Mouse (Mus musculus) lung, adult 2 months (tissue): ENCODE data around the gene Pycard. TPM values are rescaled to one million over a fixed set of nuclear protein-coding genes. Genes with fewer than 3 reads are reported as not detected.
A peak's percentile ranks its signal among the peaks of the same experiment; 100 is the strongest.

ENCODE experiments used
- DNase-seq: peaks from one replicate; pipeline ENCODE4 v3.0.0; 2022
- H3K4me1 ChIP-seq: fragments of 200-500 bp; 2 replicates; pipeline ENCODE4 v1.6.1; 2011; ENCODE audit warnings: low read length; ENCODE audit not compliant: control insufficient read depth, insufficient read depth
- H3K4me3 ChIP-seq: fragments of 200-500 bp; replicated peaks from 2 replicates; pipeline ENCODE3; 2011; ENCODE audit warnings: low read depth, mild to moderate bottlenecking, control low read depth, low read length; ENCODE audit errors: extremely low read depth
- CTCF ChIP-seq: fragments of 200-500 bp; IDR thresholded peaks from 2 replicates; pipeline ENCODE4 v1.5.1; 2011; ENCODE audit warnings: mild to moderate bottlenecking, low read length, control low read depth; ENCODE audit not compliant: insufficient read depth
- POLR2A ChIP-seq: fragments of 200-500 bp; IDR thresholded peaks from 2 replicates; pipeline ENCODE4 v1.6.1; 2011; ENCODE audit warnings: low read depth, mild to moderate bottlenecking, control low read depth, low read length, borderline replicate concordance; ENCODE audit errors: extremely low read depth
- WGBS: fragments of 180-500 bp; shearing (Covaris S2); methylation state at CpG from one replicate; pipeline ENCODE4 v1.1.7; 2018; 5-methylcytosine and 5-hydroxymethylcytosine counted together
- polyA plus RNA-seq: library from polyadenylated mRNA; depleted of rRNA; stranded (reverse); fragments of >200 nt; gene quantifications from 2 replicates; pipeline ENCODE4 v1.2.3, GENCODE M21; 2012

The Pycard gene
- polyA plus RNA-seq, 1 experiment = 66.7 TPM

DNA sequence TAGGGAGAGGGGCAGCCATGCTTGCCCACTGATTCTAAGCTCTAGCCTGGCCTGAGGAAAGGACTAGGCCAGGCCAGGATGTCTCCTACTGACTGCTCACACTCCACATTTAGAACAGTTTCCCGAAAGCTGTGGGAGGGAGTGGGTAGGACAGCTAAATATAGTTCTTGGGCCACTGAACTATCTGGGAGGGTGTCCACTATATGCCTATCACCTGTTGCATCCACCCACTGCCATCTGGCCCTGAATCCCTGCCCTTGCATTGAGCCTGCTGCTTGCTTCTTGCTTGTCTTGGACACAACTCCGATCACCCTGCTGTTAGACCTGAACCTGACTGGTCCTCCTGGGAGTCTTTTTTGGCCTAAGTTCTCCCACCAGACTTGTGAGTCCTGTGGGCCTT is 10.0 kb upstream of the Pycard start, which contains the start of gene Trim72:
Trim72 (plus strand) TSS at position 262 of the 400 bp plus-strand sequence.
- TF ChIP-seq POLR2A = no peak
- no peak for TF ChIP-seq CTCF
- 75% methylated on average over 2 of the region's 2 CpGs for WGBS
- Histone ChIP-seq H3K4me1 (peaks cover 5% of the 10 kb centered on the region; the same call in 1 of the 2 replicates), H3K4me3 (peak within 1 kb of the TSS; percentile 47)
- no peak for DNase-seq

DNA sequence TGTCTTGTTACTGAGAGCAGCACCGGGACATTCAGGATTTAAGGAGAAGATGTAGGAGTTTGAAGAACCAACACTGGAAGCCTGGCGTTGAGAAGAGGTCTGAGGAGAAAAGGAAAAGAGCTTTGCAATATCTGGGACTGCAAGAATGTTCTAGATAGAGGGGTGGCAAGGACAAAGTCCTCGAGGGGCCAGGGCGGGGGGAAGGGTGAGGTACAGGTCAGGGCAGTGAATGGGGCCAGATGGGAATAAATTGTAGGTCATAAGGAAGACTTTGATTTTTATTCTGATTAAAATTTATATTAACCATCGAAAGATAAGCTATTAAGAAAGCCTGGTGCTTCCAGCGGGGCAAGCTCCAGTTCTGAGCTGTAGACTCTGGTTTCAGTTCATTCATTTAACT is 9.4 kb upstream of the Pycard start:
- H3K4me1 ChIP-seq = peaks cover 5% of the 10 kb centered on the region; the same call in 1 of the 2 replicates
- 84% methylated on average over 6 of the region's 6 CpGs for WGBS
- no peak for DNase-seq
- TF ChIP-seq CTCF (no peak), POLR2A (no peak)
- no peak overlapping the region for H3K4me3 ChIP-seq

DNA sequence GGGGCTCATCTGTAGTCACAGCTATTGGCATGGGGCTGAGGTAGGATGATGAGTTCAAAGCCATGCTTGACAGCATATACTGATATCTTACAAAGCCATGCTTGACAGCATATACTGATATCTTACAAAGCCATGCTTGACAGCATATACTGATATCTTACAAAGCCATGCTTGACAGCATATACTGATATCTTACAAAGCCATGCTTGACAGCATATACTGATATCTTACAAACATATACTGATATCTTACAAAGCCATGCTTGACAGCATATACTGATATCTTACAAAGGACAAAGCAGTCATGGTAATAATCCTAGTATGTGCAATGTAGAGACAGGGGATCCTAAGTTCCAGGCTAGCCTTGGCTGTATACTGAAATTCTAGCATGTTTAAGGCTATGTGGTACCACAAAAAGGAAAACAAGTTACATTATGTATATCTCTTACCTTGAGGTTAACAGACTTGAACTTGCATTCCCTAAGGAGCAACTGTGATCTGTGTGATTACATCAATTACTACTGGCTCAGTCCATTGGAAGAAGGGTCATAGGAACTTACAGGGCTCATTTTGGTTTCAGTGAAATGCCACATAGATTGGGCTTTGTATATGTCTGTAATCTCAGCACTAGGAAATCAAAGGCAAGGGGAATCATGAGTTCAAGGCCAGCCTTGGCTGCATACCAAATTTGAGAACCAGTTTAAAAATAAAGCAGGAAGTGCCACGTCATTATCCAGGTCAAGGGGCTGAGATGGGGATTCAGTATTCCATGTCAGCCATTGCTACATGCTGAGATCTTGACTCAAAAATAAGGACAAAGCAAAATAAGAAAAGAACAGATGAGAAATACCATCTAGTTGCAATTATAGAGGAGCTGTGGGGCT is 6.6 kb upstream of the Pycard start:
- TF ChIP-seq POLR2A = no peak
- no peak for TF ChIP-seq CTCF
- no peak for DNase-seq
- Histone ChIP-seq H3K4me3 (no peak overlapping the region), H3K4me1 (peaks cover 5% of the 10 kb centered on the region; the same call in 1 of the 2 replicates)
- WGBS = 12% methylated on average over 1 of the region's 1 CpGs

DNA sequence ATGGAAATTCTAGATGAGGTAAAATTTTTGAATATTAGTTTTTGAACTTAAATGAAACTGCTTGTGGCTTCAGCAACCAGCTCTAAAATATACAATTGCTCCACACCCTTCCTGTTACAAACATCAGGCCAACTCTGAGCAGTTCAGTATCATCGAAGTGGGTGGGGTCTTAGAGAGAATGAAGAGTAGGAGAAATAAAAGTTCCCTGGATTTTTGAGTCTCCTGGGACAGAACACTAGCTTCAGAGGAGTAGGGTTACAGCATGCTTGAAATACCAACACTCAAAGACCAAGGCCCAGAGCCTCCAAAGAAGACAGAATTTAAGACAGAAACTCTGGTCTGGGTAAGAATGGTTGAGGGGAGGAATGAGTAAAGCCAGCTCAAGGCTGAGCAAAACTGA is 5.8 kb upstream of the Pycard start:
- TF ChIP-seq POLR2A (no peak), CTCF (no peak)
- peaks cover 3% of the 10 kb centered on the region; the same call in 1 of the 2 replicates for H3K4me1 ChIP-seq
- no peak overlapping the region for H3K4me3 ChIP-seq
- DNase-seq = no peak
- WGBS = 19% methylated on average over 1 of the region's 1 CpGs

DNA sequence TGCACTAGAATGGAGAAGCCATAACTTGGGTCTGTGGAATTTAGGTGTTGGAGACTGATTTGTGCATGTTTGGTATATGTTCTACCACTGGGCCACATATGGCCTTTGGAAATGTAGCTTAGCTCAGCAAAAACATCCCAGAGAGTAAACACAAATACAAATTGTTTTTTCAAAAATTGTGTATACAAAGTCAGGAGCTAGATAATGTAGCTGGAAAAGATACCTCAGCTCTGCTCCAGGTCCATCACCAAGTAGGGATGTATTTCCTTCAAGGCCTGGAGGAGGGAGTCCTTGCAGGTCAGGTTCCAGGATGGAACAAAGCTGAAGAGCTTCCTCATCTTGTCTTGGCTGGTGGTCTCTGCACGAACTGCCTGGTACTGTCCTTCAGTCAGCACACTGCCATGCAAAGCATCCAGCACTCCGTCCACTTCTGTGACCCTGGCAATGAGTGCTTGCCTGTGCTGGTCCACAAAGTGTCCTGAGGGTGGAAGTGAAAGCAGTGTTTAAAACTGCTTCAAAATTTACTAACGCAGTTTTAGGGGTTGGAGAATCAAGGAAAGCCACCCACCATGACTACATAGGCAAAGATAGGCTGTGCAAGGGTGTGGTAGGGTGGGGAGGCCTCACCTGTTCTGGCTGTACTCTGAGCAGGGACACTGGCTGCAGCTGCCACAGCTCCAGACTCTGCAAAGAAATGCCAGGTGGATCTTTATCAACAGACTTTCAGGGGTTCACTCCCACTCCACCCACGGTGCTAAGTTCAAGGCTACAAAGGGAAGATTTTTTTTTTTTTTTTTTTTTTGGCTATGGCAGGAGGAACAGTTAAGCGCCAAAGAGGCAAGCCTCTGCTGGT is 953 bp downstream of the Pycard start:
- DNase-seq = no peak
- no peak for TF ChIP-seq POLR2A
- TF ChIP-seq CTCF = no peak
- 28% methylated on average over 5 of the region's 5 CpGs for WGBS
- Histone ChIP-seq H3K4me3 (peak overlapping the region; percentile 55), H3K4me1 (peaks cover 7% of the 10 kb centered on the region; the same call in 1 of the 2 replicates)

DNA sequence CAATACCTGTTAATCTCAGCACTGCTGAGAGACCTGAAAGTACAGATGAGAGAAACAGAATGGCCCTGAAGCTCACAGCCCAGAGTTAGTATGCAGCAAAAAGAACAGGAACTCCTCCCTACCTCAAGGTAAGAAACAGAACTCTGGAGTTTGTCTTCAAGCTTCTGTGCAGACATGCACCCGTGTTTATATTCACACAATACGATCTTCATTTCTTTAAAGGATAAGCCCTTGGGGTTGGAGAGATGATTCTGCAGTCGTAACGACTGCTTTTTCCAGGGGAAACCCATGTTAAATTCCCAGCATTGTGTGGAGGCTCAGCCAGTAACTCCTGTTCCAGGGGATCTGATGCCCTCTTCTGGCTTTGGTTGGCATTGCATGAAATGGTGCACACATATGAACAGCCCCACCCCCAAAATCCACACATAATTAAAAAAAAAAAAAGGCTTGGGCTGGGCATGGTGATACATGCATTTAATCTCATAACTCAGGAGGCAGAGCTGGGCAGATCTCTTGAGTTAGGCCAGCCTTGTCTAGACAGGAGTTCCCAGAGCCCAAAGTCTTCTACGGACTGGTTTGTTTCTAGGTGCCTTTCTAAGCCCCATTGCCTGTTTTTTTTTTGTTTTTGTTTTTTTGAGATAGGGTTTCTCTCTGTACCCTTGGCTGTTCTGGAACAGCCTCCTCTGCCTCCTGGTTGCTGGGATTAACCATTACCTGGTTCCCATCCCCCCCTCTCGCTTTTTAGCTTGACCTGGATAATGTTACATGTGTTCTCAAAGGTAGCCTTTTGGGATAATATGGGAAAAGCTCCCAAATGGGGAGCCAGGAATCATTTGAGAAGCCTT is 1.8 kb downstream of the Pycard start:
- DNase-seq = peak; percentile 76
- TF ChIP-seq CTCF (peak; percentile 58), POLR2A (no peak)
- Histone ChIP-seq H3K4me3 (no peak overlapping the region), H3K4me1 (peaks cover 7% of the 10 kb centered on the region; the same call in 1 of the 2 replicates)
- WGBS = 52% methylated on average over 6 of the region's 6 CpGs

DNA sequence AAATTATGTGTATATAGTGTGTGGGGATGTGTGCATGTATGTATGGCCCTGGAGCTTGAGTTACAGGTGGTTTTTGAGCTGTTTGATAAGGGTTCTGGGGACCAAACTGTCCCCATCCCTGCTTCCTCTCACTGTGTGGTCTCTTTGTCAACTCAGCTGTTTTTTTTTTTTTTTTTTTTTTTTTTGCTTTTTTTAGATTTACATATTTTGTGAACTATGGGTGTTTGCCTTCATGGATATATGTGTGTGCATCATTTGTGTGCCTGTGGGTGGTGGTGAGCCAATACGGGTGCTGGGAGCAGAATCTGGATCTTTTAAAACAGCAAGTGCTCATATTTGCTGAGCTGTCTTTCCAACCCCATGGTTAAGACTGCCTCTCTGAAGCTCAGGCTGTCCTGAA is 4.8 kb downstream of the Pycard start:
- no peak for DNase-seq
- peaks cover 7% of the 10 kb centered on the region; the same call in 1 of the 2 replicates for H3K4me1 ChIP-seq
- 76% methylated on average over 1 of the region's 1 CpGs for WGBS
- H3K4me3 ChIP-seq = no peak overlapping the region
- TF ChIP-seq POLR2A (no peak), CTCF (no peak)

DNA sequence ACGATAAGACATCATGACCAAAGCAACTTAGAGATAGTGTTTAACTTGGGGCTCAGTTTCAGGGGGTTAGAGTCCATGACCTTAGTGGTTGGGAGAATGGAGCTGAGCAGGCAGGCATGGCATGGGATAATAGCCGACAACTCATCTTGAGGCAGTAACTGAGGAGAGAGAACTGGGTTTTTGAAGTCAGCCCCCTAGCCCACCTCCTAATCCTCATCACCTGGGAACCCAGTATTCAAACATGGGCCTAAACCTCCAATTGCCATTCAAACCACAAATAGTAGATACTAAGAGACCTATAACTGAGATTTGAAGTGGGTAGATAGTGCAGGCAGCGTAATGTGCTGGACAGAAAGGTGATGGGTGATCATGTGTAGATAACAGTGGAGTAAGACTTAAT is 13.1 kb downstream of the Pycard start:
- Histone ChIP-seq H3K4me3 (no peak overlapping the region), H3K4me1 (no peaks in the 10 kb centered on the region)
- WGBS = 86% methylated on average over 3 of the region's 3 CpGs
- no peak for DNase-seq
- TF ChIP-seq CTCF (no peak), POLR2A (no peak)
